Mouse (Mus musculus) bone marrow macrophage, adult 2 months (primary cell): Measurements from ENCODE around the gene Epc2. TPM values are rescaled to one million over a fixed set of nuclear protein-coding genes. Genes with fewer than 3 reads are reported as not detected.

Source experiments
- H3K27ac ChIP-seq: 2 replicates; pipeline ENCODE4 v1.5.1; 2012; ENCODE audit warnings: low read depth, low read length; ENCODE audit not compliant: insufficient read depth
- H3K4me1 ChIP-seq: 2 replicates; pipeline ENCODE4 v1.6.1; 2012; ENCODE audit warnings: low read length; ENCODE audit not compliant: control insufficient read depth, insufficient read depth
- H3K4me3 ChIP-seq: 2 replicates; pipeline ENCODE4 v1.5.1; 2012; ENCODE audit warnings: mild to moderate bottlenecking, low read length, moderate library complexity; ENCODE audit not compliant: insufficient read depth
- CTCF ChIP-seq: IDR thresholded peaks from 2 replicates; pipeline ENCODE4 v1.5.1; 2012; ENCODE audit warnings: low read depth, mild to moderate bottlenecking, low read length, moderate library complexity
- POLR2A ChIP-seq: IDR thresholded peaks from 2 replicates; pipeline ENCODE4 v1.6.1; 2012; ENCODE audit warnings: mild to moderate bottlenecking, low read depth, low read length, borderline replicate concordance
- polyA plus RNA-seq: library from polyadenylated mRNA; stranded (reverse); fragments of >200 nt; gene quantifications from 2 replicates; pipeline ENCODE4 v1.2.4, GENCODE M21; 2012; ENCODE audit not compliant: missing spikeins, insufficient read depth, insufficient read length

The Epc2 gene
- polyA plus RNA-seq, 1 experiment, result 25.0 TPM

DNA sequence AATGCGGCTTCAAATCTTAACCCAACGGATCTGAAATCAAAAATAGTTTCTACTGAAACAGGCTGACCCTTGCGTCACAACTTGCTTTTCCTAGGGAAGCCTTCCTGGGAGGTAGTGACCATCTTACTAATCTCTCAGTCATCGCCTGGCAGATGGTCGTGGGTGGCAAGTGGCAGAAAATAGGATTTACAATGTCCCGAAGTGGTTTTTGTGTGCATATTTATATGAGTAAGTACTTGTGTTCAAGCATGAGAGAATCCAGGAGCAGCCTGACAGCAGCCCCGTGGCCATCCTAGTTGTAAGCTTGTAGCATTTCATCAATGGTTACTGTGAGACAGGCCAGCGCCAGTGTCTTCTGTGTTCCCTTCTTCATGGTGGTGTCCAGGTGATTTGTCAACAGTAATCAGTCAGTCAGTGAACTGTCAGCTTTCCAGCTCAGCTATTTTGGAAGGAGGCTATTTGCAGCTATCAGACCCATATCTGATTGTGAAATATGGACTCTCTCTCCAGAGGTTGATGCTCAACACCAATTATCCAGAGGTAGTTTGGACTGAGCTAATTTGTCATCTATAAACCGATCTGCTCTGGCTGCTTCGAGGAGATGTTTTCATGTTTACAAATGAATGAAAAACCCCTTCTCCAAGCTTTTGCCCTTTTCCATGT, 111.5 kb downstream of the Epc2 start:
- no peak for TF ChIP-seq POLR2A
- no peak for TF ChIP-seq CTCF
- Histone ChIP-seq H3K4me3 (no peak overlapping the region), H3K27ac (no peak overlapping the region), H3K4me1 (no peaks in the 10 kb centered on the region)

DNA sequence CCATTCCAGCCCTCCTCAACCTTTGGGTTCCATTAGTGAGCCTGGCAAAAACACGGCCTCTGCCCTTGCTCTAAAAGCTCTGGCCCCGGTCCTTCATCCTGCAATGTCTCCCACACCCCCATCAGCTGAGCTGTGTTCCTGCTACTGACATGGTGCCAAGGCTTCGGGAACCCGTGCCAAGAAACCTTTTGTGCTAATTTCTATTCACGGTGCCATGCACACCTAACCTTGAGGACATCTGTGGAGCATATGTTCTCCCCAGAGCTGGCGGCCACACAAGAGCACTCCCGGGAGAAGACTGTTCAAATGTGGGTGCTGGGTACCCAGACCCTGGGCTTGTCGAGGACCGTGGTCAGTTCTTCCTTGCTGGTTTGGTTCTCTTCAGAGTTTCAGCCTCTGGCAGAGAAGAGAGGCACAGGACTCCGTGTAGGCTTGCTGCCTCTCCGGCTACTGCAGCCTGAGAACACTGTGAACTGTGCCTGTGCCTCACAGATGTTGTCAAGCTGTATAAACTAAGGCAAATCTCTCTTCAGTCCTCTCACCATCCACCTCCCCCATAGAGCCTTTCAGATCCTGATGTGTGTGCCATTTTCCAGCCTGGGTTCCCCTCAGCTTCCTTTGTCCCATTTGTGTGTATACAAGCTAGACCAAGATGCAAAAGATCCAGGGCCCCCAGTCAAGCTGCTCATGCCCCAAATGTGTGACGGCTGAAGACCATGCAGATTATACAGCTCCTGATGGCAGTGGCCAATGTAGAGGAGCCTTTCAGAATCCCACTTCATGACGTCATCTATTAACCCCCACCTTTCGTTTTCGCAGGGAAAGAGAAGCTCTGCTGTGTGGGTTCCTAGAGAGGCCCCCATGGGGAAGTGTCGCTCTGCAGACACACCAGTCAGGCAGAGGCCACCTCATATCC, 118.8 kb downstream of the Epc2 start:
- H3K4me1 ChIP-seq, result no peaks in the 10 kb centered on the region
- H3K4me3 ChIP-seq, result no peak overlapping the region
- TF ChIP-seq POLR2A (no peak), CTCF (no peak)
- H3K27ac ChIP-seq, result no peak overlapping the region

DNA sequence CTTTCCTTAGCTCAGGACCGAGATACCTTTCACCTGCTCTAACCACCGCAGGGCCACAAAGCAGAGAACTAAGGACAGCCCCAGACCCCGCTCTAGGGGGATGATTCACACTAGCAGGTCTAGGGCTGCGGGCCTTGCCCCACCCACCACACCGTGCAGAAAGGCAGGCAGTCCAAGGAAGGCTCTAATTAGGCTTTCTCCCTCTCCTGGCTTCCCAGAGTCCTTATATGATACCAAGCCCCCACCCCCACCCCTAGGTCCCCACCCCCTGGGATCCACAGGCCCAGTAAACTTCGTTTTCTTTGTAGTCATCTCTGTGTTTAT, 119.5 kb downstream of the Epc2 start:
- no peak for TF ChIP-seq POLR2A
- no peak for TF ChIP-seq CTCF
- H3K4me3 ChIP-seq, result no peak overlapping the region
- H3K4me1 ChIP-seq, result no peaks in the 10 kb centered on the region
- no peak overlapping the region for H3K27ac ChIP-seq

DNA sequence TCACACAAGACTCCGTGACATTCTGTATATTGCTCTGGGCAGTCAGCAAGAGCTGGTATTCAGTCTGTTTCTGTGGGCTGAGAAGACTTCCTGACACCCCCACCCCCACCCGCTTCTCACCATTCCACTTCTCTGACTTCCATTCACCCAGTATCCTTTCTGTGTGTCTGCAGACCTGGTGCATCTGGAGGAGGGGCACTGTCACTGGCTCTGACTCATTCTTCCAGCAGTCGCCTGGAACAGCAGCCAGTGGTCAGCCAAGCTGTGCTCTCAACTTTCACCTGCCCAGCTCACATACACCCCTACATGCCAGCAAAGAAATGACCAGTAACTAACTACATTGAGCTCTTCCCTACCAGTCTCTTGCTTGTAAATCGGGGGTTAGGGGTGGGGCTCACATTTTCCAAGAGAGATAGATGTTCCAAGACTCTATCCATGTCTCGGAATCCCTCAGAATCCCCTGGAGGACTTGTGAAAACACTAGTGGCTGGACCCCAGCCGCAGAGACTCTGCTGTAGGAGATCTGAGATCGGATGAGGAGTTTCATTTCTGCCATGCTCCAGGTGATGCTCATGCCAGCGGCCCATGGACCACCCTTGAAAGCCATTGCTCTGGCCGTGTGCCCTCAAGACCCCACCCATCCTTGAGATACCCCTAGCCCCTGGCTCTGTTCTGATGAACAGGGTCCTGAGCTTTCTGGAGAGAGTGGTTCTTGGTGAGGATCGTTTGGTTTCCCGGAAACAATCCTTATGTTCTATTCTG, 120.1 kb downstream of the Epc2 start:
- no peak for TF ChIP-seq CTCF
- TF ChIP-seq POLR2A, result no peak
- no peaks in the 10 kb centered on the region for H3K4me1 ChIP-seq
- no peak overlapping the region for H3K27ac ChIP-seq
- no peak overlapping the region for H3K4me3 ChIP-seq

DNA sequence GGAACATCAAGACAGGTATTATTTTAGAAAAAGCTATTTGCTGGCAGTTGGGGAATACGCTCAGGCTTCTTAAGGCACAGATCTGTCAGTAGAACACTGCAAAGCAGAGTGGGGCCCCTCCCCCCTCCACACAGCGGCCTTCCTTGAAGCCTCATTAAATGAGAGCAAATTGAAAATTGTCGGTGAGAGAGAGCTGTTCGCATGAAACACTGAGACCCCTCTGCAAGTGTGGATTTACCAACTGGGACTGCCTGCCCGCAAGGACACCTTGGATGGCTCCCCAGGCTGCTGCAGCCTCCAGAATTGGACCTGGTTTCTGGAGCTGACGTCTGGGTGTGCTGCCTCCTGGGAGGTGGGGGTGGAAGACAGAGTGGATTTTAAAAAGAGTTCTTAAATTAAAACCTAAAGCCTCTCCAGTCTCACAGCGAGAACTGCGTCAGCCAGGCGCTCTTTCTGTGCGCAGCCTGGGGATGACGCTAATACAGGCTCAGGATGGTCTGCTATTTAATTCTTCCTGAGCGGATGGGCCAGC, 120.9 kb downstream of the Epc2 start:
- no peak for TF ChIP-seq POLR2A
- no peak for TF ChIP-seq CTCF
- Histone ChIP-seq H3K4me1 (no peaks in the 10 kb centered on the region), H3K4me3 (no peak overlapping the region), H3K27ac (no peak overlapping the region)

DNA sequence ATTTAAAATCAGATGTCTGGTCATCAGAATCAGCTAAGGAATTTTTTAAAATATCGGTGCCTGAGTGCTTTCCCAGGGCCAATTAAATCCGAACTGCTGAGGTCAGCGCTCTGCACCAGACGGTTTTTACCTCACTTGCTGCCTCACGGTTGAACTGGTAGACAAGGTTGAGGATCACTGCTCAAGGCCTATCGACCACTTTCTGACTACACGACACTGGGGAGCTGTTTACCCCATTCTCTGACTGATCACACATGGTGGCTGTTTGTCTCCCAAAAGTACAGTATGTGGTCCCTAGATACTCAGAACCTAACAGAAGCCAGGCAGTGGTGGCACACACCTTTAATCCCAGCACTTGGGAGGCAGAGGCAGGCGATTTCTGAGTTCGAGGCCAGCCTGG, 121.4 kb downstream of the Epc2 start:
- H3K4me1 ChIP-seq, result no peaks in the 10 kb centered on the region
- H3K27ac ChIP-seq, result no peak overlapping the region
- H3K4me3 ChIP-seq, result no peak overlapping the region
- TF ChIP-seq CTCF, result no peak
- TF ChIP-seq POLR2A, result no peak

DNA sequence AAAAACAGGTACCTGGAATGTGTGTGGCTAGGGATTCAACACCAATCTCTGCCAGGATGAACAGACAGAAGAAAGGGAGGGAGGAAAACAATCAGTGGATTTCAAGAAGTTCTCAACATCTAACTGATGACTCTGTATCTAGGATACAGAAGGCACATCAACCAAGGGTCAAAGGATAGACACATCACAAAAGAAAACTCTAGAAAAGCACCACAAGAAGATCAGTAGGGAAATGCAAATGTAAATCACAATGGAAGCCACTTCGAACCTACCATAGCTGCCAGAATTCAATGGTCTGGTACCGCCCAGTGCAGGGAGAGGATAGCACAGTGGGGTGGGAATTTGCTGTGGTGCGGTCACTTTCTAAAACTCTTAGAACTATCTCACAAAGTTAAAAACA, 122.0 kb downstream of the Epc2 start:
- no peaks in the 10 kb centered on the region for H3K4me1 ChIP-seq
- H3K27ac ChIP-seq, result no peak overlapping the region
- no peak for TF ChIP-seq POLR2A
- no peak for TF ChIP-seq CTCF
- H3K4me3 ChIP-seq, result no peak overlapping the region

DNA sequence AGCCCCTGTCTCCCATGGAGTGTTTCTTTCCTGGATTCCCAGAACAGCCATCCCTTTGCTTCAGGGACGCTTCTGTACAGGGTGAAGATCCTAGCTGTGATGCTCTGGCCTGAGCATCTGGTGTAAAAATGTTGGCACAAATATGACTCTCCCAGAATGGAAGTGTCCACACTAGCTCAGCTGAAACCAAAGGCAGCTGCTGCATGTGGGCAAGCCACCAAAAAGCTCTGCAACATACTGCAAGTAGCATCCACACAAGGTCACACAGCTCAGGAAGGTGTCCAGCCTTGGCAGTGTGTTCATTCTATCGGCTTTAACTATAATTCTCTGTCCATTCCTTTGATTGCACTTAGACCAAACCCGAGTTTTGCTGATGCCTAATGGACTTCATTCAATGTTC, 129.3 kb downstream of the Epc2 start:
- Histone ChIP-seq H3K27ac (no peak overlapping the region), H3K4me3 (no peak overlapping the region), H3K4me1 (no peaks in the 10 kb centered on the region)
- TF ChIP-seq POLR2A, result no peak
- no peak for TF ChIP-seq CTCF

DNA sequence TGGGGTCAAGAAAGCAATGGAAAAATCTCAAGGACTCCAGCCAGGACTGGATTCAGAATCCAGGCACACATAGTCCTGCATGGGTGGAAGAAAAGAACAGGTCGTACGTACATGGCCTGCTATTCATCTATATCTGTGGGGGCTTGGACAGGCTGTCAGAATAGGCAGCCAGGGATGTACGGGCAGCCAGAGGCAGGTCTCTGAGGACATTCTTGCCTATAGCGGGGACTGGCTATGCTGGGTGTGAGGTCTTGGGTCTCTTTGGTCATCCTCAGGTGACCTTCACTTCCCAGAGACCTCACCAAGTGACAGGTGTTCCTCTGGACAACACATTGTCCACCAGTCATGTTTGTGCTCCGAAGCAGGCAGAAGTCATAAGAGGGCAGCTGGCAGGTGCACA, 131.3 kb downstream of the Epc2 start:
- H3K27ac ChIP-seq, result no peak overlapping the region

More for the DNA sequence above, 131.3 kb downstream of the Epc2 start:
- TF ChIP-seq POLR2A (no peak), CTCF (no peak)
- H3K4me3 ChIP-seq, result no peak overlapping the region
- no peaks in the 10 kb centered on the region for H3K4me1 ChIP-seq
